Mouse (Mus musculus) liver, embryonic 13.5 days (tissue): ENCODE results near the gene Donson. TPM values are rescaled to one million over a fixed set of nuclear protein-coding genes. Genes with fewer than 3 reads are reported as not detected.

Experiments used
- ATAC-seq: fragments of 200-750 bp; cut with Nextera tagmentation; 2 replicates; pipeline ENCODE4 v1.8.0; 2017; ENCODE audit warnings: low read depth, mild to moderate bottlenecking, moderate number of reproducible peaks, moderate library complexity
- DNase-seq: peaks from one replicate; pipeline ENCODE4 v3.0.0; 2022
- H3K27ac ChIP-seq: fragments of 300-500 bp; sonication (generic); 2 replicates; pipeline ENCODE4 v1.5.1; 2015; ENCODE audit warnings: moderate library complexity, mild to moderate bottlenecking, inconsistent platforms
- H3K27me3 ChIP-seq: fragments of 300-500 bp; sonication (generic); 2 replicates; pipeline ENCODE4 v1.6.1; 2015; ENCODE audit warnings: mild to moderate bottlenecking, inconsistent platforms
- H3K36me3 ChIP-seq: fragments of 300-500 bp; sonication (generic); 2 replicates; pipeline ENCODE4 v1.6.1; 2015; ENCODE audit warnings: mild to moderate bottlenecking, inconsistent platforms
- H3K4me1 ChIP-seq: fragments of 300-500 bp; sonication (generic); replicated peaks from 2 replicates; pipeline ENCODE4 v1.6.1; 2015; ENCODE audit warnings: inconsistent platforms
- H3K4me2 ChIP-seq: fragments of 300-500 bp; sonication (generic); 2 replicates; pipeline ENCODE4 v1.6.1; 2015; ENCODE audit warnings: inconsistent platforms, mild to moderate bottlenecking, moderate library complexity
- H3K4me3 ChIP-seq: fragments of 300-500 bp; sonication (generic); replicated peaks from 2 replicates; pipeline ENCODE4 v1.5.1; 2015; ENCODE audit warnings: mild to moderate bottlenecking, inconsistent platforms
- H3K9ac ChIP-seq: fragments of 300-500 bp; sonication (generic); 2 replicates; pipeline ENCODE4 v1.6.1; 2015; ENCODE audit warnings: mild to moderate bottlenecking, inconsistent platforms
- H3K9me3 ChIP-seq: fragments of 300-500 bp; sonication (generic); replicated peaks from 2 replicates; pipeline ENCODE4 v1.6.1; 2016; ENCODE audit warnings: inconsistent platforms
- WGBS: fragments of 180-500 bp; shearing (Covaris S2); methylation state at CpG from one replicate; pipeline ENCODE4 v1.1.7; 2015; ENCODE audit not compliant: insufficient replicate concordance; 5-methylcytosine and 5-hydroxymethylcytosine counted together
- polyA plus RNA-seq: library from polyadenylated mRNA; unstranded; fragments of >200 nt; fragmentation: Nextera tagmentation; extraction: Ambion mirVana; gene quantifications from 2 replicates; pipeline ENCODE4 v1.2.1, GENCODE M21; 2015

The Donson gene
- polyA plus RNA-seq, 1 experiment from 2014 or later, result 33.9 TPM

DNA sequence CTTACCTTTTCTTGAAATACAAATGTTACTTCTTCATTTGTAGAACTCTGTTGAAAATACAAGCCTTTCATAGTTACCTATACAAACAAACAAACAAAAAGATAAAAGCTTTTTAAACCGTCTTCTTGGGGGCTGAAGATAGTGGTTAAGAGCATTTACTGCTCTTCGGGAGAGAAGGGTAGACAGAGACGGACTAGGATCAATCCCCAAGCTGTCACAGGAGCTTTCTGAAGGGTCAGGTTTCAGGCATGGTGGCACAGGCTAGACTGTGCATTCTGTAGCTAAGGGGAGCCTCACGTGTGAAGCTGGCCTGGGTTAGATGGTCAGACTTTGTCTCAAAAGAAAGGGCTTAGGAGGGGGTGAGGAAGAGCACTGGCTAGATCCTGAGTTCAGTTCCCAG is 28.8 kb upstream of the Donson start:
- peak overlapping the region; percentile 55 for H3K9ac ChIP-seq
- no peaks in the 10 kb centered on the region for H3K9me3 ChIP-seq
- peaks cover 34% of the 10 kb centered on the region for H3K4me1 ChIP-seq
- ATAC-seq (peak; percentile 70), DNase-seq (no peak)
- H3K27me3 ChIP-seq, result no peaks in the 10 kb centered on the region
- WGBS, result 15% methylated on average over 4 of the region's 4 CpGs
- H3K4me2 ChIP-seq, result peak overlapping the region; percentile 49
- peak overlapping the region; percentile 98 for H3K27ac ChIP-seq
- no peak overlapping the region; the same call in 1 of the 2 replicates for H3K4me3 ChIP-seq
- peaks cover 53% of the 10 kb centered on the region for H3K36me3 ChIP-seq

DNA sequence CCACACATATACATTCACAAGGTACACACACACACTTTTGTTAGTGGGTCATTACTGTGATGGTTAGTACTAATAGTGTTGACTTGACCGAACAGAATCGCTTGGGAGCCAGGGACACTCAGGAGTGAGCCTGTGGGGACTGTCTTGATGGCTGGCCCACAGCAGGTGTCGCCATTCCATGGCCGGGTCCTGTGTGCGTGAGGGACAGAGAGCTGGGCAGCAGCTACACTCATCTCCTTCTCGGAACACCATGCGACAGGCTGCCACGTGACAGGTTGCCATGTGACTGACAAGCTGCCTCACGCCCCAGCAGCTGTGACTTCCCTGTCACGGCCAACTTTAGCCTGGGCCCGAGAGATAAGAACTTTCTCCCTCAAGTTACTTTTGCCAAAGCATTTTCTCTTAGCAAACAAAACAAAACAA is 28.4 kb upstream of the Donson start:
- Histone ChIP-seq H3K4me2 (peak overlapping the region; percentile 50), H3K4me3 (no peak overlapping the region), H3K9ac (peak overlapping the region; percentile 64), H3K27ac (peak overlapping the region; percentile 98), H3K36me3 (peaks cover 57% of the 10 kb centered on the region), H3K27me3 (no peaks in the 10 kb centered on the region), H3K9me3 (no peaks in the 10 kb centered on the region), H3K4me1 (peaks cover 34% of the 10 kb centered on the region)
- DNase-seq (peak; percentile 88), ATAC-seq (peak; percentile 99)
- WGBS, result 19% methylated on average over 11 of the region's 11 CpGs

DNA sequence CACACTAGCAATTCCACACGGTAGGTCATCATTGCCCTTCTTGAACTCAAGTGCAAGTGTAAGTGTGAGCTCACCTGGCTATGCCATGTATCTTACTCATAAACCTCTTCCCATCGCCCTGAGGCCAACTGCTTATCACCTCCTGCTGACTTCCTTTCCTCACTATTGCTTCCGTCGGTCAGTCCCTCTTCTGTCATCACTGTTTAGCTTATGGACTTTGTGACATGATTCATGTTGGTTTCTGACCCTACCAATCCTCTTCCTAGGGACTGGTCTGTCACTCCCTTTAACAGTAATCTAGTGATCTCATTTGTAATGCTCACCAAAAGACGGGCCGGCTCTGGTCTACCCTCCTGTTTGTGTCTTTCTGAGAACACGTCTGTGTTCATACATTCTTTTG is 21.7 kb upstream of the Donson start:
- H3K36me3 ChIP-seq, result peaks cover 78% of the 10 kb centered on the region
- no peak overlapping the region for H3K4me3 ChIP-seq
- DNase-seq (no peak), ATAC-seq (no peak)
- no peak overlapping the region for H3K4me2 ChIP-seq
- H3K27ac ChIP-seq, result no peak overlapping the region; the same call in 1 of the 2 replicates
- no peak overlapping the region for H3K9ac ChIP-seq
- no peaks in the 10 kb centered on the region for H3K4me1 ChIP-seq
- no peaks in the 10 kb centered on the region for H3K27me3 ChIP-seq
- no peaks in the 10 kb centered on the region for H3K9me3 ChIP-seq
- WGBS, result 49% methylated on average over 7 of the region's 7 CpGs

DNA sequence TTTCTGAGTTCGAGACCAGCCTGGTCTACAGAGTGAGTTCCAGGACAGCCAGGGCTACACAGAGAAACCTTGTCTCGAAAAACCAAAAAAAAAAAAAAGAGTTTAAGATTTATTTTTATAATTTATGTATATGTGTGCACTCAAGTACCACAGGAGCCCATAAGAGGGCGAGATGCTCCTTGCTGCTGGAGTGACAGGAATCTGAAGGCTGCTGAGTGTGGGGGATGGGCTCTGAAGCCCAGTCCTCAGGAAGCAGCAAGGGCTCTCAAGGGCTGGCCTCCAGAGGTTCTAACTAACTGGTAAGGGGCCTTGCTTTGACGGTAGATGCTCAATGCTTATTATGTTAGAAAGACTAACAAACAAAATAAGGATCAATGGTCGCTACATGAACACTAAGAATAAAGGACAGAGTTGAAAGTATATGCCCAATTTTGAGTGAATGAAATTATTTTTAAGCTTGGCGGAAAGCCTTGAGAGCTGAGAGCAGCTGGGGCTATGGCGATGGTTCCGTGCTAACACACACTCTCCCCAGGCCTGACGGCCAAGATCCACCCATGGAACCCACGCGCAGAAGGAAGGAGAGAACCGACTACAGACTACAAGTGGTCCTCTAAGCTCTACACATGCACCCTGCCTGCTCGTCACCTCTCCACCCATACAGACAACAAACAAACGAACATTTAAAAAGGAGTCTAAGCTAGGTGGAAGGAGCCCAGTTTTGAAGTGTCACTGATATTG is 16.2 kb upstream of the Donson start:
- peaks cover 68% of the 10 kb centered on the region for H3K36me3 ChIP-seq
- ATAC-seq (no peak), DNase-seq (no peak)
- no peak overlapping the region for H3K4me2 ChIP-seq
- H3K27me3 ChIP-seq, result no peaks in the 10 kb centered on the region
- H3K27ac ChIP-seq, result no peak overlapping the region
- H3K9me3 ChIP-seq, result no peaks in the 10 kb centered on the region
- no peak overlapping the region for H3K9ac ChIP-seq
- no peak overlapping the region for H3K4me3 ChIP-seq
- WGBS, result 77% methylated on average over 14 of the region's 14 CpGs
- peaks cover 13% of the 10 kb centered on the region; the same call in 1 of the 2 replicates for H3K4me1 ChIP-seq

DNA sequence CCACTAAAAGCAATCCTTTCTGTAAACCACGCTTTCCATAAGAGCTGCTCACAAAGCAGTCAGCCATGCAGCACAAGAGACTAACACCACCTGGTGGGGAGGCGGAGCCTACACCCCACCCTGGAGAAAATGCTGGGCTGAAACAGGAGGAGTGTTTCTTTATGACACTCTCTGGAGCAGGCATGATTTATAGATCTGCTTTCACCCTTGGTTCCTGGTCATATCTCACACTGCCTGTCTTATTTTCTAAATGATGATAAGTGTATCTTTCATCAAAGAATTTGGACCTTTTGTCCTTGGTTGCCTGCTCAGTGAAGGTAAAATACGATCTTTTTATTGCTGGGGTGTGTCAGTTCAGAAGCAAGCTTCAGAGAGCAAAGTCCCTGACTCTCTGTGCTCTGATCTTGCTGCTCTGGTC is 14.2 kb upstream of the Donson start:
- no peak for DNase-seq
- H3K27me3 ChIP-seq, result no peaks in the 10 kb centered on the region
- H3K9ac ChIP-seq, result no peak overlapping the region
- H3K9me3 ChIP-seq, result no peaks in the 10 kb centered on the region
- WGBS, result 68% methylated on average over 3 of the region's 3 CpGs
- no peak overlapping the region for H3K4me2 ChIP-seq
- no peak overlapping the region for H3K4me3 ChIP-seq
- H3K4me1 ChIP-seq, result peaks cover 13% of the 10 kb centered on the region; the same call in 1 of the 2 replicates
- peaks cover 69% of the 10 kb centered on the region for H3K36me3 ChIP-seq
- ATAC-seq, result no peak
- H3K27ac ChIP-seq, result no peak overlapping the region

DNA sequence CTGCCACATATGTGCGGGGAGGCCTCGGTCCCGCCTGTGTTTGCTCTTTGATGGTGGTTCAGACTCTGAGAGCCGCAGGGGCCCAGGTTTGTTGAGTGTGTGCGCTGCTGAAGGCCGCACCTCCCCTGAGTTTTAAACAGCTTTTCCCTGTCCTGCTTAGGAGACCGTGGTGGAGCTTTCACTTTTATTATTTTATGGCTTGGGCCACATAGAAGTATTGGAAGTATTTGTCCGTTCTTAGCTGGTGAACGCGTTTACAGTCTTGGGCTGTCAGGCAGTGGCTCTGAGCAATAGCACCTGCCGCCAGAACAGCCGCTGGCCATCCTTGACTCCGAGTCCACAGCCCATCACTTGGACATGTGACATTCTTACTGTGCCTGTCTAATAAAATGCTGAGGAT is 13.3 kb upstream of the Donson start:
- ATAC-seq (no peak), DNase-seq (no peak)
- peaks cover 67% of the 10 kb centered on the region for H3K36me3 ChIP-seq
- H3K4me2 ChIP-seq, result no peak overlapping the region
- no peaks in the 10 kb centered on the region for H3K27me3 ChIP-seq
- no peak overlapping the region for H3K27ac ChIP-seq
- no peaks in the 10 kb centered on the region for H3K9me3 ChIP-seq
- H3K4me3 ChIP-seq, result no peak overlapping the region
- H3K9ac ChIP-seq, result no peak overlapping the region
- 86% methylated on average over 13 of the region's 13 CpGs for WGBS
- H3K4me1 ChIP-seq, result peaks cover 13% of the 10 kb centered on the region; the same call in 1 of the 2 replicates

DNA sequence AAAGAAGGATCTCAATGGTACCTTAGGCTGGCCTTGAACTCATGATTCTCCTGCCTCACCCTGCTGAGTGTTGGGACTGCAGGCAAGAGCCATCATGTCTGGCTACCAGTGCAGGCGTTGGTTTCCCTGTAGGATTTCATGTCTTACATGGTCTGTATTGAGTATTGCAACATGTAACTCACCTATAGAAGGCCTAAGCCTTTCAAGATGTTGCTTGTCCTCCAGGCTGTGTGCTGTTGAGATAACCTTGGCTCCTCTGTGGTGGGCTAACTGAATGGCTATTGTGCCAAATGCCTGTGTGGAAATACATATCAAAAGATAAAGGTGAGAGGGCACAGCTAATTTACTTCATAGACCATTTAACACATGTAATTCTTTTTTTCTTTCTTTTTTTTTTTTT is 10.4 kb upstream of the Donson start:
- no peak overlapping the region for H3K27ac ChIP-seq
- H3K4me2 ChIP-seq, result no peak overlapping the region
- peaks cover 22% of the 10 kb centered on the region for H3K4me1 ChIP-seq
- H3K27me3 ChIP-seq, result no peaks in the 10 kb centered on the region
- no peak for ATAC-seq
- no peak overlapping the region for H3K9ac ChIP-seq
- no peak for DNase-seq
- no peaks in the 10 kb centered on the region for H3K9me3 ChIP-seq
- 73% methylated on average over 1 of the region's 1 CpGs for WGBS
- no peak overlapping the region for H3K4me3 ChIP-seq
- H3K36me3 ChIP-seq, result peaks cover 58% of the 10 kb centered on the region

DNA sequence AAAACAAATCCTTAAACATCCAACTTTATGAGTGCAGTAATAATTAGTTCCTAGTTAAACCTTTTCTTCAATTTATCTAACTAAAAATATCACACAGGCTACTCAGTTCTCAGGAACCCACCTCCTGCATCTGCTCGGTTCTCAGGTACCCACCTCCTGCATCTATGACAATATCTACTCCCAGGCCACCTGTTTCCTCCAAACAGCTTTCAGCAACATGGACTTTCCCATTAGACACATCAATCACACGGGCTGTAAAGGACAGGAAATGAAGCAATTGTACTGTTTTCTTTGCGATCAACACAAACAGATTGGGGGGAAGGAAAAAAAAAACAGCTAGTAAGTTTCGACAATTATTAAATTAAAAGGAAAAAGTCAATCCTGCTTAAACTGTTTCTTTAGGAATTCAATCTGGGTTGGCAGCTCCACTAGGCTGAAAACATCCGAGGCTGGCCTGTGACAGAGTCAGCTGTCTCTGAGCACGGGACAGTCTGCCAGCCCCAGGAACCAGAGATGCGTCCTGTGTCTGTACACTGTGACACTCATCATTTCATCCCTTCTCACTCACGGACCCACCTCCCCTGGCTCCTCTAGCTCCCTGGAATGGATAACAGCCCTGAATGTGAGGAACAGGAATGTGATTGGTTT is 6.7 kb upstream of the Donson start:
- Histone ChIP-seq H3K9me3 (no peaks in the 10 kb centered on the region), H3K27me3 (no peaks in the 10 kb centered on the region), H3K4me3 (no peak overlapping the region), H3K27ac (no peak overlapping the region; the same call in 1 of the 2 replicates), H3K4me2 (no peak overlapping the region), H3K36me3 (peaks cover 48% of the 10 kb centered on the region), H3K4me1 (peaks cover 19% of the 10 kb centered on the region), H3K9ac (no peak overlapping the region)
- no peak for ATAC-seq
- 43% methylated on average over 8 of the region's 8 CpGs for WGBS
- no peak for DNase-seq

DNA sequence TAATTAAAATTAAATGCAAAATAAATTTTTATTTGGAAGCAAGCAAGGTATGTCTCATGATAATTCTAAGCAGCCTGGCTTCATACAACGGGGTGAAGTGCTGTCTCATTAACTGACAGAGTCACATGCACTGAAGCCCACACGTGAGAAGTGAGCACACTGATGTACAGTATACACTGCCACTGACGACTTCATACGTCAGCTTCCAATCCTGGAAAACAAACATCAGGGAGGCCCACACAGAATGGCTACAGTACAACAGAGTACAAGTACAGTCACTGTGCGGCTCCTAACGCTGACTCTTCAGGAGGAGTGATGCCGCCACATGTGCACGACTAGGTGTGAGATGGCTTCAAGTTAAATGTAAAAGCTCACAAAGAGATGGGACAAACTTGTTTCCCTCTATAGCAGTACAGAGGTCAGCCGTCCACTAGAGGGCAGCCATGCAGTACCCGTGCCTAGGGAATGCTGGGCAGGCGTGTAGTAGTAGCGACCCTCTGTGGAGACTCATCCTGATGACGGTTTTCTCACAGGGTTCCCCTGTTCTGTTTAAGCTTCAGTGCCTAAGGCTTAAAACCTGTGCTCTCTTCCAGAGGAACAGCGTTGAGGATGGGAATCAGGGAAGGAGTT is 6.0 kb upstream of the Donson start:
- peak; percentile 81 for ATAC-seq
- Histone ChIP-seq H3K9ac (no peak overlapping the region), H3K4me2 (no peak overlapping the region), H3K27me3 (no peaks in the 10 kb centered on the region), H3K27ac (no peak overlapping the region), H3K9me3 (no peaks in the 10 kb centered on the region), H3K4me1 (peaks cover 26% of the 10 kb centered on the region), H3K4me3 (no peak overlapping the region), H3K36me3 (peaks cover 46% of the 10 kb centered on the region)
- peak; percentile 70 for DNase-seq
- WGBS, result 28% methylated on average over 14 of the region's 14 CpGs

DNA sequence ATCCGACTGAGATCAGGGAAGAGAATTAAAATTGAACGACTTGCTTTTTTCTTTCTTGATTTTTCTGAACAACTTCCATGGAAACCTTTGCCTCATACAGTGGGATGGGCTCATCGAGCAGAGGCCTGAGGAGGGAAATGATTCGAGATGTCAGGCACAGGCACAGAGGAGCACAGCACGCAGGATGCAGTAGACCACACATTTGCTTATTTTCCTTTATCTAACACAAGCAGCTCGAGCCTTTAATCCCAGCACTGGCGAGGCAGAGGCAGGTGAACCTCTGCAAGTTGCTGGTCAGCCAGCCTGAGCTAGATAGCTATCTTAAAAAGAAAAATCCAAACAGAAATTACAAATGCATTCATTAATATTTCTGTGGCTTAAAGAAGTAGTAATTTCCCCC is 1.2 kb upstream of the Donson start:
- no peaks in the 10 kb centered on the region for H3K27me3 ChIP-seq
- peak; percentile 30 for ATAC-seq
- peak overlapping the region; percentile 95 for H3K4me2 ChIP-seq
- 14% methylated on average over 7 of the region's 7 CpGs for WGBS
- peak; percentile 40 for DNase-seq
- H3K27ac ChIP-seq, result peak overlapping the region; percentile 75
- H3K9me3 ChIP-seq, result no peaks in the 10 kb centered on the region
- H3K4me3 ChIP-seq, result peak overlapping the region; percentile 95
- peak overlapping the region; percentile 99 for H3K9ac ChIP-seq
- peaks cover 46% of the 10 kb centered on the region for H3K4me1 ChIP-seq
- peaks cover 38% of the 10 kb centered on the region for H3K36me3 ChIP-seq

DNA sequence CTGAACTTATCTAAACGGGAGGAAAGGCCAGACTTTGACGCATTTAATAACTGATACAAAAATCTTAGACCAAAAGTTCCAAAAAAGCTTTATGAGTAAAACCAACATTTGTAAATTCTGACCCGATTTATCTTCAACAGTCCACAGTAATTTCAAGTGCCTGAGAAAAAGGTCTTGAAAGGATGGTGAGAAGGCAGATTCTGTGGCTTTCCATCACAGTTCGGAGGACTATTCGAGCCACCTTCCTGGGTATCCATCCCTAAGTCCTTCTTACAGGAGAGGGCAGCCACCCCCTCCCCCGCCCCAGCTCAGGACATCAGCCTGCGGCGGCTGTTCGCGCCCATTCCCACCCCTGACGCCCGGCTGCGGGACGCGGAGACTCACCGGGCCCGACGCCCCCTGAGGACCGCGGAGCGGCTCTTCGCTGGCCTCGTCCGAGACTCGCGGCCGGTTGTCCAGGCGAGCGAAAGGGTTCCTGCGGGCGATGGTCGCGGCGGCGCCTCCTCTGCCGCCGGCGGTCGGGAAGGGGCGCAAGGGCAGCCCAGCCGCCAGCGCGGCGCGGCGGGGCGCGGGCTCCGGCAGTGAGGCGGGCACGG is 449 bp downstream of the Donson start:
- H3K4me3 ChIP-seq, result peak overlapping the region; percentile 95
- no peak for DNase-seq
- peak overlapping the region; percentile 95 for H3K4me2 ChIP-seq
- WGBS, result 1% methylated on average over 50 of the region's 51 CpGs
- no peaks in the 10 kb centered on the region for H3K9me3 ChIP-seq
- peak; percentile 43 for ATAC-seq
- H3K27me3 ChIP-seq, result no peaks in the 10 kb centered on the region
- peaks cover 52% of the 10 kb centered on the region for H3K36me3 ChIP-seq
- peak overlapping the region; percentile 89 for H3K27ac ChIP-seq
- peak overlapping the region; percentile 99 for H3K9ac ChIP-seq
- H3K4me1 ChIP-seq, result peaks cover 45% of the 10 kb centered on the region
